8 mouse cellular contexts compared by ENCODE assay signal in genomic region chr2:154407643-154408445, GRCm38 (mm10). TPM values are rescaled to one million over a fixed set of nuclear protein-coding genes. Genes with fewer than 3 reads are reported as not detected.
DNase-seq lines count a peak whose midpoint lies in the region; ATAC-seq and TF ChIP-seq lines count a peak whose summit lies in the region.

Snta1 (minus strand) TSS chr2:154408099.

- H3K4me3 ChIP-seq in lung, embryonic 16.5 days (ENCODE audit: low read length): peak within 1 kb of the TSS; percentile 64
- H3K4me3 ChIP-seq in olfactory bulb, adult 2 months (ENCODE audit: insufficient read depth, low read depth, low read length): peak within 1 kb of the TSS; percentile 72

- no peaks in the 10 kb centered on the region for H3K9me3 ChIP-seq in lung, embryonic 16.5 days (ENCODE audit: control insufficient read depth, low read length)

- peaks cover 8% of the 10 kb centered on the region for H3K4me1 ChIP-seq in lung, embryonic 16.5 days (replicated peaks; ENCODE audit: control insufficient read depth, insufficient read depth, low read length)
- peaks cover 16% of the 10 kb centered on the region for H3K4me1 ChIP-seq in olfactory bulb, adult 2 months (ENCODE audit: control insufficient read depth, insufficient read depth, low read length)

- peak within 1 kb of the TSS; percentile 70 for H3K9ac ChIP-seq in lung, embryonic 16.5 days (ENCODE audit: low read length)

- no peak for TF ChIP-seq CTCF in olfactory bulb, adult 2 months (IDR thresholded peaks at IDR 0.05; ENCODE audit: insufficient read depth, low read depth, low read length)

- 1% methylated on average over 64 of the region's 84 CpGs for WGBS in lung, embryonic 16.5 days
- under 1% methylated on average over 83 of the region's 84 CpGs for WGBS in olfactory bulb, adult 2 months

- ATAC-seq in hematopoietic stem cell, adult 5-6 weeks (replicated peaks in 1 of 2; ENCODE audit: insufficient read depth in 1 of 2, low FRiP score in 2 of 2, low TSS enrichment in 1 of 2, low read depth in 1 of 2, poor library complexity in 2 of 2, severe bottlenecking in 2 of 2): peak; percentile 68 to 72
- peak; percentile 91 for ATAC-seq in lung, embryonic 16.5 days (ENCODE audit: low read depth)

- H3K4me2 ChIP-seq in lung, embryonic 16.5 days (ENCODE audit: low read depth, low read length): peak within 1 kb of the TSS; percentile 85

- no peaks in the 10 kb centered on the region; the same call in 1 of the 2 replicates for H3K27me3 ChIP-seq in lung, embryonic 16.5 days (ENCODE audit: control insufficient read depth, insufficient read depth, low read depth, low read length)

- DNase-seq in Muller cell, postnatal 12 days (ENCODE audit: inconsistent ontology term): peak; percentile 94
- peak; percentile 93 to 95 for DNase-seq in cerebellum, postnatal 10 days
- DNase-seq in frontal cortex, adult 2 months (ENCODE audit: extremely low spot score in 1 of 2, low spot score in 1 of 2): peak; percentile 54 to 71
- DNase-seq in layer of hippocampus, postnatal 10 days (ENCODE audit: low spot score in 2 of 2): peak; percentile 76 to 85
- DNase-seq in thymus, adult 18-20 months: peak; percentile 49 to 54

- H3K27ac ChIP-seq in lung, embryonic 16.5 days (ENCODE audit: low read length): peak within 1 kb of the TSS; percentile 15; the same call in 1 of the 2 replicates
- H3K27ac ChIP-seq in olfactory bulb, adult 2 months (ENCODE audit: insufficient read depth, low read depth, low read length): peak within 1 kb of the TSS; percentile 73

- TF ChIP-seq POLR2A in olfactory bulb, adult 2 months (IDR thresholded peaks at IDR 0.05; ENCODE audit: insufficient read depth, low read depth, low read length): peak; percentile 64

- H3K36me3 ChIP-seq in lung, embryonic 16.5 days (ENCODE audit: control insufficient read depth, insufficient read depth, low read length): no peaks in the 10 kb centered on the region

RNA-seq across cellular contexts. Expression of gene Snta1, which starts in this region (rescaled TPM):
- 37.3 and 37.8 TPM in 2 replicates for polyA plus RNA-seq in frontal cortex, adult 2 months (2012; rRNA removed)
- total RNA-seq in hematopoietic stem cell, adult 5-6 weeks (2017): 0.69 TPM in 1 of 2 replicates, not detected in the other
- total RNA-seq in layer of hippocampus, postnatal 10 days (2021): 10 to 100 TPM; 40.6 to 41.3 TPM
- 8.2 and 8.4 TPM in 2 replicates for polyA plus RNA-seq in lung, embryonic 16.5 days (2015; fragmentation: Nextera tagmentation; extraction: Ambion mirVana)
- not detected in 2 replicates for polyA plus RNA-seq in olfactory bulb, adult 2 months (2012; ENCODE audit: insufficient read depth, insufficient read length, low replicate concordance, missing spikeins)

Comparison
In these comparisons a context has a peak if more than half of its experiments do, and no peak if none do; other contexts are left out.
1. Peak in every context shown above with its lines: DNase-seq, ATAC-seq, H3K4me3 ChIP-seq and H3K27ac ChIP-seq.
2. RNA of gene Snta1 (total RNA-seq): 40.6 to 41.3 TPM in layer of hippocampus, postnatal 10 days; 0.69 TPM in hematopoietic stem cell, adult 5-6 weeks; every median in the first group is over 10 times any median in the second.
3. Peak in ATAC-seq in hematopoietic stem cell, adult 5-6 weeks; RNA of the gene not detected or under 1 TPM.